Mouse (Mus musculus) brain, adult 2 months (tissue): Measurements from ENCODE around the gene Rpl31.
A peak's percentile ranks its signal among the peaks of the same experiment; 100 is the strongest.

Experiments
- DNase-seq: peaks from one replicate; pipeline ENCODE4 v3.0.0; 2011; ENCODE audit warnings: low read depth, low spot score

Gene Rpl31

DNA sequence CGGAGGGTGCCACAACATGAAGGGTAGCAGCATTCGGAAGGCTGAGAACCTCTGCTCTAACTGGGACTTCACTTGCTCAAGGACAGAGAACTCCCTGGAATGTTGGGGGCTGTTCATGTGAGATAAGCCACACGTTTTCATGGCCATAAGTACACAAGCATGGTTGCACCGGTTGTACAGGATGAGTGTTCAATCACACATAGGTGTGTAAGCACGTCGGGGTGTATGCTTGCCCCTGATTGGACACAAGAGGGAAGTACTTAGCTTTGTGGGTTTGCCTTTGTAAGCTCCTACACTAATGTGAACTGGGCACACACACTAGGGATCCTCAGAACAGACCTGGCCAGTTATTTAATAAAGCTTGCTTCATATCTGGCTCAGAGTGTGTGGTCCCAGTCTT is 30.6 kb downstream of the Rpl31 start:
- DNase-seq: no peak

DNA sequence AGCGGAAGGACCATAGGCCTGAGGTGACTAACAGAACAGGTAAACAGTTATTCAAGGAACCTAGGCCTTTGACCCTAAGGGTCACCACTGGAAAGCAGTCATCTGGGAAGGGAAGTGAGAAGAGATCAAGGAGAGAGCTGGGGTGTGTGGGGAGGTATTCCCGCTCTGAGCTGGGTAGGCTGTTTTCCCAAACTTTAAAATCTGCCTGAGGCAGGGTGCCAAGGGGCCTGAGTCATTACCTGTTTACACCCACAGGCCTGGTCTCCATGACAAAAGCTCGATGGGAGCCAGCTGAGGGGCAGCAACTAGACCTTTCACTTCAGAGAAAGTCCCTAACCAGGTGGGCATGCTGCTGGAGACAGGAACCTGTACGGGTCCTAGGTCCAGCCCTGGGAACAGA is 31.6 kb downstream of the Rpl31 start:
- DNase-seq: no peak

DNA sequence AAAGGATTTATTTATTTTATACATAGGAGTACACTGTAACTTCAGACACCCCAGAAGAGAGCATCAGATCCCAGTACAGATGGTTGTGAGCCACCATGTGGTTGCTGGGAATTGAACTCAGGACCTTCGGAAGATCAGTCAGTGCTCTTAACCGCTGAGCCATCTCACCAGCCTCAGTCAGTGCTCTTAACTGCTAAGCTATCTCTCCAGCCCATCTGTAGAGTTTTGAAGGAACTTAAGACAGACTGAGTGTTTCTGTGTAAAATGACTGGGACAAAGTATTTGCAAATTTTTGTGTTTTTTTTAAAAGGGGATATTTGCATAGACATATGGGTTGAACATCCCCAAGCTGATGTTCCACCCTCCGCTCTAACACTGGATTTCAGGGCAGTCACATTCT is 32.5 kb downstream of the Rpl31 start:
- DNase-seq: no peak

DNA sequence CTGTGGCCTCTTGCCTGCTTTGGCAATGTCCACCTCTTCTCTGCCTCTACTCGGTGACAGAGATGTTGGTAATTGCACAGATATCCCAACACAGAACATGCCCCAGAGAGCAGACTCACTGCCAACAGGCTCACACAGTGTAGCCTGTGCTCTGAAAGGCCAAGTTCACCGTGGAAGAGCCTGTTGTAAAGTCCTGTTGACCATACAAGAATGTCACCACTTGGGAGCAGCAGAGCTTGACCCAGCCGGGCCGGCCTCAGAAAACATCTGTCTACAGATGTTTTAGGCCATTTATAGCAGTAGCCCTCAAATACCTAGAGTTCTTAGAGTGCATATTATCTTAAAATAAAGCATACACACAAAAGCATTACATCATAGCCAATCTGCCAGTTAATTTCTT is 39.5 kb downstream of the Rpl31 start:
- no peak for DNase-seq

DNA sequence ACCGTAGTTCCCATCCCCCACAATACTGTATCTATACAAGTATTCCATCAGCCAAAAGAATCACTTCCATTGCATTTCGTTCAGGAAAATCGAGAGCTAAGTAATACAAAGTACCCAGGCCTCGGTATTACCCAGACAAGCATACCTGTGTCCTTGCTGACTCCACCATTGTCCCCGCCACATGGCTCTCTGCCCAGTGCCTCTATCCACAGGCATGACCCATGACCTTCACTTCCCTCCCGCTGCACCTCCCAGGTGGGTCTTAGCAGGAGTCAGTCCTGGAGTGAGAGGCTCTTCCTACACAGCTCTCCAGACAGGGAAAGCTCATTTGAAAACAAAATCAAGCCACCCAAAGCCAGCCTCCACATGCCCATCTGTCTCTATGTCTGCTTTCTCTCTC is 40.5 kb downstream of the Rpl31 start:
- no peak for DNase-seq

DNA sequence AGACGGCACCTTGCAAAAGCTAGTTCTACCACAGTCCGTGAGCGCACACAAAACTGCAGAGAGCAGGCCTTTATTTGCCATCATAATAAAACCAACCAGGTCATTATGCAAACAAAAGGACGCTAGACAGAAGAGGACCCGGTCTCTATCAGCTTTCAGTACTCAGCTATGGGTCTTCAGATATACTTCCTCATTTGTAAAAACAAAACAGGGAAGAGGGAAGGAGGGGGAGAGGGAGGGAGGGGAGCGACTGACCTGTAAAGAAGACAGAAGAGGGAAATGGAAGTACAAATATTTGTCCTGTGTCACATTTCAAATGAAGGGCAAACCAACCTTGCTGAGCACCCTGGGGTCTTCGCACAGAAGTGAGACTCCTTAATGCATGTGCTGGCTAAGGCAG is 41.0 kb downstream of the Rpl31 start:
- no peak for DNase-seq

DNA sequence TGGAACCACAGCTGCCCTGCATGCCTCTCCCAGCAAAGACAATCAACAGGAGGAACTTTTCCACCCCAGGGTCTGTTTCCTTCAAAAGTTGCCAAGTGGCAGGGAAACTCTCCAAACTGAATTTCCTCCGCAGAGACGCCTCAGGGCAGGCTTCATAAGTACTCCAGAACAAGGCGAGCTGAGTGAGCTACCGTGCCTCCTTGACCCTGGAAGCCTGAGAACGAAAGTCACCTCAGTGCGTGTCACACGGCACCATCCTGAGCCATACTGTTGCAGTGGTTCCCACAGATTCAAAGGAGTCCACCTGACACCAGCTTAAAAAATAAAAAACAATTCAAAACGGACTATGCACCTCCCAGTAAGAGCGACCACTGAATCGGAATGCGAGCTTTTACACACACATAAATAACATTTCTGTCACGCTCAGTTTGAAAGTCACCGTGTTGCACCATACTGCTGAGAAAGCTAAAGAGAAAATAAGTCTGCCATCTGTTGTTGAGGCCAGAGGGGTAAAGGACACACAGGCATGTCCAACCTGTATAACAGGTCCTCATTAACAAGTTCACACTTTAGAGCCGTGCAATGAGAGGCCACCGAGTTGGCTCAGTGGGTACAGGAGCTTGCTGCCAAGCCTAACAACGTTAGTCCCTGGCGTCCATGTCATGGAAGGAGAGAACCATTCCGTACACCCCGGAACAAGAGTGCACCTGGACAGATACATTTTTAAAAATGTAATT is 42.6 kb downstream of the Rpl31 start:
- peak; percentile 21 for DNase-seq

DNA sequence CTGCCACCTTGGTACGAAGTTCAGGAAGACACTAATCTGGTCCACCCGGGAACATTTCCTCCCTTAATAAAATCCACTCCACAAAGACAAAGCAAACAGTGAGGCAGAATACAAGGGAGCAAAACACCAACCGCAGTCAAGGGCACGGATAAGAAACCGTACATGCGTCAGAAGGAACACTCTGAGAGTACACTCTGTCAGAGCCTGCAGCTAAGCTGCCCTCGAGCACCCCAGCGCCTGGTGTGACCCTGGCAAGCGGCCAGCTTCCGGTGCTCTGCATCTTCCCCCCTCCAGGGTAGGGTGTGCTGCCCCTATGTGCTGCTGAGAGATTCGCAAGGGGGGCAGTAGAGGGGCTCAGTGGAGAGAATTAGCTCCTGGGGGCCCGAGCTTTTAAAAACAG is 50.2 kb downstream of the Rpl31 start:
- DNase-seq: peak; percentile 33

DNA sequence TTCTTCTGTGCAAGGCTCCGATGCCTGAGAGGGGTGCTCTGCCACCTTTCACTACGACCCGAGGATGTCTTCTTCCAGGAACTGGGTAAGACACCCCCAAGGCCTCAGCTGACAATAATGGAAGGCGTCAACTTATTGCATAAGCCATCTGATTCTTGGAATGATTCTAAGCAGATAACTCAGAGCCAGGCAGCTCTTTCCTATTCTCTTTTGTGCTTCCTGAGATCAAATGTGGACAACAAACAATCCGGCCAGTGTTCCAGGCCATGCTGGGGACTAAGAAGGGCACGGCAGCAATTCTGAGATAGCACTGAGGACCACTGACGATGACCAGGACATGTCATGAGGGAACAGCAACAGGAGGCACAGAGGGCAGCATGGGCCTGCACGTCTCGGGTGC is 51.2 kb downstream of the Rpl31 start:
- DNase-seq: no peak

DNA sequence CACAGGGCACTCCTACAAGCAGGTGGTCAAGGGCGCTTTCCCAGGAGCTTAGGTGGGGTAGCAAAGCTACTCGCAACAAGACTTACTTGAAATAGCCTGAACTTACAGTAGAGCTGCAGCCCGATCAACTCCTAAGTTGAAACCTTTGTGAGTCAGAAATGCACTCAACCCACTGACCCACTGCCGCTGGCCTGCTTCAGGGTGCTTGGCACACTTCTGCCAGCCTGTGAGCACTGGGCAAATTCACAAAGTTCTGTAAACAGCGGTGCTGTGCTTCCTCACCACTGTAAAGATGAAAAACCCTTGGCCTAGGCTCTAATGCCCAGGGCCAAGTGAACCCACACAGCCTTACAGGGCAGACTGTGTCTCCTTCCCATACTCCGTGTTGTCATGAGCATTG is 53.3 kb downstream of the Rpl31 start:
- DNase-seq: no peak
